Mouse (Mus musculus) liver, postnatal 0 days (tissue): Measurements from ENCODE around the gene Slc35f4. TPM values are rescaled to one million over a fixed set of nuclear protein-coding genes. Genes with fewer than 3 reads are reported as not detected.

Experiments
- ATAC-seq: fragments of 200-750 bp; cut with Nextera tagmentation; 2 replicates; pipeline ENCODE4 v1.8.0; 2017; ENCODE audit warnings: mild to moderate bottlenecking, moderate library complexity
- DNase-seq: peaks from one replicate; pipeline ENCODE4 v3.0.0-alpha.2; 2016
- H3K27ac ChIP-seq: fragments of 300-500 bp; sonication (generic); 2 replicates; pipeline ENCODE4 v1.5.1; 2014; ENCODE audit warnings: antibody characterized with exemption, moderate library complexity, mild to moderate bottlenecking, low read depth
- H3K27me3 ChIP-seq: fragments of 300-500 bp; sonication (generic); 2 replicates; pipeline ENCODE4 v1.6.1; 2014; ENCODE audit warnings: low read length, control low read depth, mixed read lengths; ENCODE audit not compliant: insufficient read depth
- H3K36me3 ChIP-seq: fragments of 300-500 bp; sonication (generic); replicated peaks from 2 replicates; pipeline ENCODE4 v1.6.1; 2014; ENCODE audit warnings: mild to moderate bottlenecking, control low read depth, low read length, moderate library complexity, mixed read lengths; ENCODE audit not compliant: insufficient read depth
- H3K4me1 ChIP-seq: fragments of 300-500 bp; sonication (generic); 2 replicates; pipeline ENCODE4 v1.6.1; 2014; ENCODE audit warnings: antibody characterized with exemption, mild to moderate bottlenecking, control low read depth; ENCODE audit not compliant: insufficient read depth
- H3K4me2 ChIP-seq: fragments of 300-500 bp; sonication (generic); 2 replicates; pipeline ENCODE4 v1.6.1; 2014; ENCODE audit warnings: low read depth, mild to moderate bottlenecking, low read length, moderate library complexity, mixed read lengths
- H3K4me3 ChIP-seq: fragments of 300-500 bp; sonication (generic); 2 replicates; pipeline ENCODE4 v1.5.1; 2014; ENCODE audit warnings: low read depth, low read length
- H3K9ac ChIP-seq: fragments of 300-500 bp; sonication (generic); replicated peaks from 2 replicates; pipeline ENCODE4 v1.6.1; 2014; ENCODE audit warnings: mild to moderate bottlenecking, moderate library complexity
- H3K9me3 ChIP-seq: fragments of 300-500 bp; sonication (generic); 2 replicates; pipeline ENCODE4 v1.6.1; 2016; ENCODE audit warnings: mild to moderate bottlenecking, control low read depth, low read length, mixed read lengths
- CTCF ChIP-seq: sonication (generic); IDR thresholded peaks from 2 replicates; pipeline ENCODE4 v1.5.1; 2016; ENCODE audit warnings: antibody characterized with exemption, low read depth
- EP300 ChIP-seq: IDR thresholded peaks from 2 replicates; pipeline ENCODE4 v1.6.1; 2016; ENCODE audit warnings: antibody characterized with exemption, low read depth, mild to moderate bottlenecking
- WGBS: fragments of 180-500 bp; shearing (Covaris S2); extraction: QIAGEN DNeasy Blood & Tissue Kit; methylation state at CpG from one replicate; pipeline ENCODE4 v1.1.7; 2014; ENCODE audit not compliant: insufficient replicate concordance; 5-methylcytosine and 5-hydroxymethylcytosine counted together
- polyA plus RNA-seq: library from polyadenylated mRNA; unstranded; fragments of >200 nt; fragmentation: Nextera tagmentation; extraction: Ambion mirVana; gene quantifications from 2 replicates; pipeline ENCODE4 v1.2.1, GENCODE M21; 2015

Slc35f4 gene
- polyA plus RNA-seq, 1 experiment from 2014 or later = not detected

DNA sequence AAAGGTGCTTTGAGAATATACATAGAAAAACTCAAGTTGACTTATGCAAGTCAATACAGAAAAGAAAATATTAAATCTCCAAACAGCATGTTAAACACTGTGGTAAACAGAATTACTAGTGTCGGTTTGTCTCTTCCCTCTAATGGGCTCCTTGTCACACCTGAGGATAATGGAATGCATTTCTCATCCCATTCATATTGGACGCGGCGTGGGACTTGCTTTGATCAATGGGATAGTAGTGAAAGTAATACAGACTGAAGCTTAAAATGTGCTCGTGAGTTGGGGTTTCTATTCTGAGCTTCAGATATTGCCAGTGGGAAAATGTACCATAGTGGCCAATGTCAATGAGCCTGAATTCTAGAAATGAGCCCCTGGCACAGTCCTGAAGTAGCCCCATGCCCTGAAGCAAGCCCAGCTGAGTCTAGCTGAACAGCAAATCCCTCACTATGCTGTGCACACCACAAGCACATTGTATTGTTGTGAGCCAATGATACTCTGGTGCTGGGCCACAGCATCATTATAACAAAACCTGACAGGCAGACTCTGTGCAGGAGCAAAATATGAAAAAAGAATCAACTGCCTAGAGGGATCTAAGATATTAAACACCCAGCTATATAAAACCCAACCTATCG is 71.4 kb downstream of the Slc35f4 start:
- H3K27ac ChIP-seq = no peak overlapping the region
- no peaks in the 10 kb centered on the region for H3K27me3 ChIP-seq
- no peaks in the 10 kb centered on the region for H3K9me3 ChIP-seq
- DNase-seq = no peak
- H3K4me1 ChIP-seq = no peaks in the 10 kb centered on the region
- no peaks in the 10 kb centered on the region for H3K36me3 ChIP-seq
- TF ChIP-seq EP300 (no peak), CTCF (no peak)
- no peak for ATAC-seq
- H3K4me3 ChIP-seq = no peak overlapping the region
- 77% methylated on average over 6 of the region's 6 CpGs for whole genome bisulfite sequencing
- H3K9ac ChIP-seq = no peak overlapping the region
- no peak overlapping the region for H3K4me2 ChIP-seq

DNA sequence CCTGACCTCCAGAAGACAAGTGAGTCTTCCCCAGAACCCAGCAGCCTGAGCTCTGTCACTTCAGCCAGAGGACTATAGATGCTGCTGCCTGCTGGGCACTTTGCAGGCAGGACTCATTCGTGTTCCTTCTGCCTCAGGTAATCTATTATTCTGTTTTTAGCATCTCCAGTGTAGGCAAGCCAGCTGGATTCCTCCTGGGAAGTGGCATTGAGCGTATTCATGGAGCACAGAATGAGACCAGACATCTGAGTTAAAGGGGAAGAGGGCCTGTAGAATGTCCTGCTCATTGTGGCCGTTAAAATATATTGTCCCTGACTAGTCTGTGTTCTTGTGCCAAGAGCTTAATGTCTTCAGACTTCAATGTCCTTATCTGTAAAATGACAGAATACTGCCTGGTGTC is 72.1 kb downstream of the Slc35f4 start:
- TF ChIP-seq EP300 (no peak), CTCF (no peak)
- DNase-seq (no peak), ATAC-seq (no peak)
- H3K9me3 ChIP-seq = no peaks in the 10 kb centered on the region
- H3K4me2 ChIP-seq = no peak overlapping the region
- WGBS = 44% methylated on average over 3 of the region's 3 CpGs
- no peak overlapping the region for H3K9ac ChIP-seq
- no peaks in the 10 kb centered on the region for H3K4me1 ChIP-seq
- no peaks in the 10 kb centered on the region for H3K27me3 ChIP-seq
- H3K36me3 ChIP-seq = no peaks in the 10 kb centered on the region
- no peak overlapping the region for H3K27ac ChIP-seq
- no peak overlapping the region for H3K4me3 ChIP-seq

DNA sequence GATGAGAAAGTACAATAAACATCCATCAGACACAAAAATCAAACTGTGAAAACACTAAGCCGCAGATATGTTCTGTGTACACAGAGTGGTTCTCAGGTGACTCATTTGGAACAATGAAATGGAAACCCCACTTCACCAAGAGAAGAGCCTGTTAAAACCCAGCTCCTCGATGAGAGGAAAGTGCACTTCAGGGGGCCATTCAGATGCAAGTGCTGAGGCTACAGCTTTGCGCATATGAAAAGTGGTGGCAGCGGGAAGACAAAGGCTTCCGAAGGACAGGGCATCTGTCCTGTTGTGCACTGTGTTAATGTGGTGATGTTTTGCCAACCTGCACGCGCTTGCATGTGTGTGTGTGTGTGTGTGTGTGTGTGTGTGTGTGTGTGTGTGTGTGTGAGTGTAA is 78.2 kb downstream of the Slc35f4 start:
- DNase-seq = no peak
- H3K4me1 ChIP-seq = no peaks in the 10 kb centered on the region
- no peak overlapping the region for H3K27ac ChIP-seq
- 40% methylated on average over 7 of the region's 7 CpGs for WGBS
- no peak overlapping the region for H3K4me3 ChIP-seq
- no peaks in the 10 kb centered on the region for H3K27me3 ChIP-seq
- no peak overlapping the region for H3K4me2 ChIP-seq
- no peak overlapping the region for H3K9ac ChIP-seq
- ATAC-seq = no peak
- H3K36me3 ChIP-seq = no peaks in the 10 kb centered on the region
- no peak for TF ChIP-seq EP300
- TF ChIP-seq CTCF = no peak
- no peaks in the 10 kb centered on the region for H3K9me3 ChIP-seq

DNA sequence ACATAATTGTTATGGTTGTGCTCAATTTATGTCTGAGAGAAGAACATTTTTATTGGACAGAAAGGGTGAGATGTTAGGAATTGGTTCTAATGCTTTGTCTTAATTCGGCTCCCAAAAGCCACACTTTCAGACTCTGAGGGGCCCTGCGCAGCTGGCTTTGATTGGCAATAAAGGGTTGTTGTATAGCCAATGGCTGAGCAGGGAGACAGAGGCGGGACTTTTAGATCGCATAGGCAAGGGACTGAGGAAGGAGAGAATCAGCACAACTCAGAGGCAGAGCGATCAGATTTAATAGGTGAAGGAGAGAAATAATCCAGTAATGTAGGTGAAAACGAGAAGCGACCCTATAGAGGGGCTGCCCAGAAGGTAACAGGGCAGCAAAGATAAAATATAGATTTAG is 79.4 kb downstream of the Slc35f4 start:
- H3K4me3 ChIP-seq = no peak overlapping the region
- H3K9ac ChIP-seq = no peak overlapping the region
- H3K9me3 ChIP-seq = no peaks in the 10 kb centered on the region
- H3K36me3 ChIP-seq = no peaks in the 10 kb centered on the region
- whole genome bisulfite sequencing = 43% methylated on average over 7 of the region's 7 CpGs
- H3K4me2 ChIP-seq = no peak overlapping the region
- ATAC-seq = no peak
- H3K4me1 ChIP-seq = no peaks in the 10 kb centered on the region
- TF ChIP-seq CTCF = no peak
- no peak for TF ChIP-seq EP300
- no peaks in the 10 kb centered on the region for H3K27me3 ChIP-seq
- H3K27ac ChIP-seq = no peak overlapping the region
- DNase-seq = no peak

DNA sequence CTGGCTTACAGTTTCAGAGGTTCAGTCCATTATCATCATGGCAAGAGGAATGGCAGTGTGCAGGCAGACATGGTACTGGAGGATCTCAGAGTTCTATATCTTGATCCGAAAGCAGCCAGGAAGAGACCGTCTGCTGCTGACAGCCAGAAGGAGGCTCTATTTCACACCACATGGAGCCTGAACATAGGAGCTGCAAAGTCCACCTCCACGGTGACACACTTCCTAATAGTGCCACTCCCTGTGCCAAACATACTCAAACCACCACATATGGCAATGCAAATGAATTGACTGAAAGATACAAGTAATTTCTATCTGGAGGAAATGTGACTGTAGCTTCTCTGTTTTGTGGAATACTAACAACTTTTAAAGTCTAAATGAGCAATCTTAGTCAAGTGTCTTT is 89.0 kb downstream of the Slc35f4 start:
- Histone ChIP-seq H3K4me3 (no peak overlapping the region), H3K27ac (no peak overlapping the region), H3K4me2 (no peak overlapping the region), H3K27me3 (no peaks in the 10 kb centered on the region), H3K4me1 (no peaks in the 10 kb centered on the region), H3K36me3 (no peaks in the 10 kb centered on the region), H3K9ac (no peak overlapping the region), H3K9me3 (no peaks in the 10 kb centered on the region)
- DNase-seq (no peak), ATAC-seq (no peak)
- TF ChIP-seq CTCF (no peak), EP300 (no peak)
- WGBS = 78% methylated on average over 3 of the region's 3 CpGs

DNA sequence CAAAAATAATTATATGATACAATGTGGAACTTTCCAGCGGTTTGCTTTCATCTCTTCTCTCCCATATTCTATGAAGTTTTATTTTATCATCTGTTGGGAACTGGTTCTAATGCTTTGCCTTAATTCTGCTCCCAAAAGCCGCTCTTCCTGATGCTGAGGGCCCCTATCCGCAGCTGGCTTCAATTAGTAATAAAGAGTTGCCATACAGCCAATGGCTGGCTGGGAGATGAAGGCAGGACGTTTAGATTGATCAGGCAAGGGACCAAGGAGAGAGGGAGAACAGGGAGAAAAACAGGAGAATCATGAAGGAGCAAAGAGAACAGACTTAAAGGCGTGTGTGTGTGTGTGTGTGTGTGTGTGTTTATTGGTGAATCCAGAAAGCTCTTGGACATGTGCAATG is 94.0 kb downstream of the Slc35f4 start:
- H3K4me2 ChIP-seq = no peak overlapping the region
- 67% methylated on average over 5 of the region's 5 CpGs for WGBS
- no peak overlapping the region for H3K9ac ChIP-seq
- no peaks in the 10 kb centered on the region for H3K36me3 ChIP-seq
- no peak overlapping the region for H3K27ac ChIP-seq
- H3K9me3 ChIP-seq = no peaks in the 10 kb centered on the region
- no peak for ATAC-seq
- no peak overlapping the region for H3K4me3 ChIP-seq
- no peak for DNase-seq
- TF ChIP-seq CTCF (no peak), EP300 (no peak)
- H3K4me1 ChIP-seq = no peaks in the 10 kb centered on the region
- no peaks in the 10 kb centered on the region for H3K27me3 ChIP-seq

DNA sequence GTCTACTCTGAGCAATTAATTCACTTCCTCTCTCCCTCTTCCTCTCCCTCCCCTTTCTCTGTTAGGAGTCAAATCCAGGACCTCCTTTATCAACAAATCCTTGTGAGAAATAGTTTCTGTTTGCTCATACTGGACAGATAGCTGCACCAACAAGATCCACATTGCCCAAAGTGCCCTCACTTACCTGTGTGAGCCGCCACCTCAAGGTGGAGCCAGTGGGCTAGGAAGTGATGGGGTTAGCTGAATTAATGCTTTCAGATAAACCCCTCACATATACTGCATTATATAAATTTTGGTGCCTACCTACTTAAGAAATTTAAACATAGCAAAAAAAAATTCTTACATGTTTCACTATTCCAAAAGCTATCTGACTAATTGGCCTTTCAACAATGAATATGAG is 133.4 kb downstream of the Slc35f4 start:
- DNase-seq (peak; percentile 20), ATAC-seq (no peak)
- WGBS = 17% methylated on average over 1 of the region's 1 CpGs

More for the DNA sequence above, 133.4 kb downstream of the Slc35f4 start:
- H3K9me3 ChIP-seq = no peaks in the 10 kb centered on the region
- no peaks in the 10 kb centered on the region for H3K36me3 ChIP-seq
- H3K27ac ChIP-seq = no peak overlapping the region
- TF ChIP-seq EP300 (no peak), CTCF (peak; percentile 51)
- no peak overlapping the region for H3K9ac ChIP-seq
- H3K4me2 ChIP-seq = no peak overlapping the region
- no peak overlapping the region for H3K4me3 ChIP-seq
- H3K27me3 ChIP-seq = no peaks in the 10 kb centered on the region
- no peaks in the 10 kb centered on the region for H3K4me1 ChIP-seq
